In the genomic region with DNA sequence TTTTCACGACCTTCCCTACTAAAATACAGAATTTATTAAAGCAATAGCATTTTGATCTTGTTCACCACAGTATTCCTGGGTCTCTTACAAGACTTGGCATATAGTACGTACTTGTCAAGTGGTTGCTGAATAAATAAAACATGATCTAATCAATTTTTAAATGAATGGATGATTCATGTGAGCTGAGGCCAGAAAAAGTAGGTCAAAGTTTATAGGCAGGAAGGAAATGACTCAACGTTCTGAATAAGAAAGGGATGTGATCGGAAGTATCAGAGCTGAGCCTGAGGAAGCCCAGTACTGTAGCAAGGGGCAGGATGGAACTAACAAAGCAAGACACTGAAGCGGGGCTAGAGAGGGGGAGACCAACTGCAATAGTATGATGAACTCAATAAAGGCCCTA, we compare ENCODE assay signal across 12 mouse cellular contexts.
DNase-seq lines count a peak whose midpoint lies in the region; ATAC-seq lines count a peak whose summit lies in the region.
"Had no signal": no experiment of that assay in that cellular context is flagged by ENCODE, and none has a peak within 500 bp of the region (broad histone marks: within the 10 kb centered on the region; RNA-seq: fewer than 3 reads in every experiment).

No protein-coding gene starts in this region.

- ATAC-seq in megakaryocyte progenitor cell, adult 5-6 weeks (replicated peaks; ENCODE audit: poor library complexity), result no peak

- DNase-seq in heart, adult 11 months, result peak; percentile 89
- no peak for DNase-seq in heart, postnatal 4 days
- peak; percentile 54 for DNase-seq in 3134 (ENCODE audit: extremely low read depth, insufficient read length, low spot score)
- peak; percentile 40 for DNase-seq in R1 (ENCODE audit: low read depth, low spot score)
- DNase-seq in lung, postnatal 10 days, result peak; percentile 22
- DNase-seq in embryo, embryonic 10 days (ENCODE audit: low spot score), result no peak
- no peak for DNase-seq in cerebellum, adult 18-20 months
- DNase-seq: cerebellum, adult 8-10 months; gastrocnemius, adult 2 months; spleen, adult 18-20 months; thymus, adult 2 months had no signal

Comparison
In these comparisons a context has a peak if more than half of its experiments do, and no peak if none do; other contexts are left out.
1. DNase-seq: peak in heart, adult 11 months (single experiment), 3134 (single experiment), R1 (single experiment) and lung, postnatal 10 days (single experiment); none in heart, postnatal 4 days (single experiment), embryo, embryonic 10 days (single experiment) and cerebellum, adult 18-20 months (0 of 2).